Mouse (Mus musculus) CD4-positive naive resting alpha-beta T cell, adult 57 days (primary cell): ENCODE measurements around the gene Rnpc3. TPM values are rescaled to one million over a fixed set of nuclear protein-coding genes. Genes with fewer than 3 reads are reported as not detected.

Experiments
- total RNA-seq: library from RNA; stranded (reverse); gene quantifications from one replicate; pipeline ENCODE4 v1.2.4, GENCODE M21; 2023

Rnpc3 gene
- total RNA-seq = 79.0 TPM

GRCm38 (mm10) chr3:113629606-113630359 is at the start of gene Rnpc3:
TSS of gene Rnpc3 (minus strand) at chr3:113630149.

DNA sequence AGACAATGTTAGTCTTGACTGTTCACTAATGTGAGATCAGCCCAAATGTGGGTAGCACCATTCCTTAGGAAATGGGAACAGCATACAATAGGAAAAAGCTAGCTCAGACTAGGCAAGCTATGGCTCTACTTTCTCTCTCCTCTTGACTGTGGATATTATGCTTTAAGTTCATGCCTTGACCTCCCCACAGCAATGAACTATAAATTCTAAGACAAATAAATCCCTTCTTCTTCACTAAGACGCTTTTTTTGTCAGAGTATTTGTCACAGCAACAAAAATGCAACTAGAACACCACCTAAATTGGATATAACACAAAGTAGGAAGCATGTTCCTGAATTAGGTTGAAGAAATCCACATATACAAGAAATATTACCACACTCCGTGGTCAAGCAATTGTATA is 23.4 kb downstream of the Rnpc3 start, which contains the start of gene Amy1:
TSS of gene Amy1 (minus strand) at position 101 of the 400 bp plus-strand sequence.

Other genes starting within 250 kb of the Rnpc3 start
- gene Amy2a1, start 97.7 kb downstream of the Rnpc3 start, total RNA-seq = 2.7 TPM
- 1.7 TPM for gene Amy1, start 23.4 kb downstream of the Rnpc3 start, total RNA-seq